In the genomic region with DNA sequence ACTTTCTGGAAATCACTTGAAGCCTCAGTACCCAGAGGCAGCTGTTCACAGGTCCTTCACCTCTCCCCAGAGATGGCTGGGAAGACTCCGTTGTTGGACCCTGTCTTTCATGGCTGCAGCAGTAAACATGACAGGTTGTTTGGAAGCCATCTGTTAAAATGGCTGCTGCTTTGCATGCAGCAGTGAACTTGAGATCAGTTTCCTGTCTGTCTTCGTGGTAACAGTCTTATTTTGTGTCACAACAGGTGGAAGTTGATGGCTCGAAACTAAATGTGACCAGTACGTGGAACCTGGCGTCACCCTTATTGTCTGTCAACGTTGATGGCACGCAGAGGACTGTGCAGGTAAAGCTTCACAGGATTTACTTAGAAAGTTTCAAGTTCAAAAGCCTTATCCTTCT, we compare ENCODE assay signal across 21 mouse cellular contexts.
"Had no signal": no experiment of that assay in that cellular context is flagged by ENCODE, and none has a peak within 500 bp of the region (broad histone marks: within the 10 kb centered on the region; RNA-seq: fewer than 3 reads in every experiment).

No protein-coding gene starts in this region.

- H3K27ac ChIP-seq: limb, embryonic 12.5 days; limb, embryonic 15.5 days; liver, embryonic 14.5 days; macrophage; midbrain, embryonic 15.5 days; neural tube, embryonic 13.5 days; stomach, embryonic 15.5 days had no signal

- H3K4me1 ChIP-seq: limb, embryonic 12.5 days; limb, embryonic 15.5 days; midbrain, embryonic 15.5 days; neural tube, embryonic 13.5 days; stomach, embryonic 15.5 days had no signal

- H3K4me3 ChIP-seq: limb, embryonic 12.5 days; limb, embryonic 15.5 days; midbrain, embryonic 15.5 days; myocyte; neural tube, embryonic 13.5 days; stomach, embryonic 15.5 days had no signal

- H3K36me3 ChIP-seq: limb, embryonic 12.5 days; limb, embryonic 15.5 days; midbrain, embryonic 15.5 days; neural tube, embryonic 13.5 days; stomach, embryonic 15.5 days had no signal

- ATAC-seq: liver, postnatal 0 days; lung, postnatal 0 days; midbrain, embryonic 15.5 days had no signal

- H3K27me3 ChIP-seq: limb, embryonic 12.5 days; limb, embryonic 15.5 days; midbrain, embryonic 15.5 days; neural tube, embryonic 13.5 days; stomach, embryonic 15.5 days had no signal

- H3K4me2 ChIP-seq: limb, embryonic 12.5 days; limb, embryonic 15.5 days; liver, embryonic 11.5 days; lung, embryonic 14.5 days; midbrain, embryonic 15.5 days; neural tube, embryonic 13.5 days; stomach, embryonic 15.5 days had no signal

- H3K9ac ChIP-seq: limb, embryonic 12.5 days; limb, embryonic 15.5 days; liver, embryonic 14.5 days; liver, postnatal 0 days; lung, embryonic 14.5 days; midbrain, embryonic 15.5 days; neural tube, embryonic 13.5 days; stomach, embryonic 15.5 days had no signal

- H3K9me3 ChIP-seq: limb, embryonic 12.5 days; limb, embryonic 15.5 days; midbrain, embryonic 15.5 days; neural tube, embryonic 13.5 days; stomach, embryonic 15.5 days had no signal

- DNase-seq: kidney, adult 11 months; kidney, adult 9 months; kidney, postnatal 14 days; kidney, postnatal 4 days; left cerebral cortex, postnatal 4 days; liver, postnatal 0 days; lung, embryonic 14.5 days; right cerebral cortex, adult 18-20 months; right cerebral cortex, postnatal 14 days; right cerebral cortex, postnatal 4 days; thymus, postnatal 25 days had no signal
